Mouse (Mus musculus): Measurements from ENCODE around the gene Unc13b.

- TF ChIP-seq CTCF (IDR thresholded peaks at IDR 0.05; ENCODE audit: control insufficient read depth, insufficient read depth, insufficient replicate concordance, low read depth, low read length) (no peak), POLR2A (IDR thresholded peaks at IDR 0.05; ENCODE audit: control insufficient read depth, low read depth, low read length) (no peak)
Observed at GRCm38 (mm10) chr4:43113491-43113890, 54.7 kb downstream of the Unc13b start.

Measured in testis, adult 2 months (tissue).